Mouse (Mus musculus) heart, embryonic 15.5 days (tissue): ENCODE measurements around the gene Nuak2. TPM values are rescaled to one million over a fixed set of nuclear protein-coding genes. Genes with fewer than 3 reads are reported as not detected.

Experiments used
- polyA plus RNA-seq: library from polyadenylated mRNA; unstranded; fragments of >200 nt; fragmentation: Nextera tagmentation; extraction: Ambion mirVana; gene quantifications from 2 replicates; pipeline ENCODE4 v1.2.1, GENCODE M21; 2015

Nuak2 gene
- polyA plus RNA-seq, 1 experiment from 2014 or later, result 3.0 TPM

Other genes with a start within 250 kb of the Nuak2 start
- 7.2 and 11.2 TPM in 2 replicates for gene Mfsd4a, start 248.1 kb upstream of the Nuak2 start, polyA plus RNA-seq
- gene Cdk18, start 176.4 kb upstream of the Nuak2 start, polyA plus RNA-seq, result 1.8 and 2.6 TPM in 2 replicates
- gene Lemd1, start 124.7 kb upstream of the Nuak2 start, polyA plus RNA-seq, result not detected in 2 replicates
- gene AC124108.1, start 124.7 kb upstream of the Nuak2 start, polyA plus RNA-seq, result 0.04 TPM in 1 of 2 replicates, not detected in the other
- not detected in 2 replicates for gene Gm10188, start 86.4 kb upstream of the Nuak2 start, polyA plus RNA-seq
- 0.33 and 0.68 TPM in 2 replicates for gene Klhdc8a, start 17.5 kb upstream of the Nuak2 start, polyA plus RNA-seq
- gene Tmcc2, start 75.2 kb downstream of the Nuak2 start, polyA plus RNA-seq, result 12.9 and 18.8 TPM in 2 replicates
- gene Dstyk, start 101.4 kb downstream of the Nuak2 start, polyA plus RNA-seq, result 9.2 and 11.1 TPM in 2 replicates
- 25.9 and 28.3 TPM in 2 replicates for gene Rbbp5, start 161.2 kb downstream of the Nuak2 start, polyA plus RNA-seq
- 0.66 and 1.1 TPM in 2 replicates for gene Tmem81, start 190.1 kb downstream of the Nuak2 start, polyA plus RNA-seq
- 0.19 and 0.38 TPM in 2 replicates for gene Cntn2, start 227.1 kb downstream of the Nuak2 start, polyA plus RNA-seq